Mouse (Mus musculus): ENCODE measurements around the gene Ttc7b. TPM values are rescaled to one million over a fixed set of nuclear protein-coding genes. Genes with fewer than 3 reads are reported as not detected.

The Ttc7b gene
- total RNA-seq, 2 experiments from 2014 or later, result 76.2 to 88.0 TPM

GRCm38 (mm10) chr12:100422286-100422820, 98.3 kb downstream of the Ttc7b start:
- intact Hi-C loops (cut with DNase I), result no loop called here
- DNase-seq, result no peak

- peak in 1 of 2 experiments; percentile 33 for DNase-seq
Measured at GRCm38 (mm10) chr12:100421538-100421937, 99.1 kb downstream of the Ttc7b start.

GRCm38 (mm10) chr12:100420903-100421302, 99.7 kb downstream of the Ttc7b start:
- no peak for DNase-seq
- intact Hi-C loops (cut with DNase I), result loop anchor here (2.0 kb wide), 1 partner anchor 218 kb away; no protein-coding TSS in a partner anchor

More at GRCm38 (mm10) chr12:100421538-100421937, 99.1 kb downstream of the Ttc7b start:
- intact Hi-C loops (cut with DNase I), result loop anchor here (2.0 kb wide), 1 partner anchor 219 kb away; no protein-coding TSS in a partner anchor

- no peak for DNase-seq
- intact Hi-C loops (cut with DNase I), result loop anchor here (2.0 kb wide), 1 partner anchor 217 kb away; no protein-coding TSS in a partner anchor
Measured at GRCm38 (mm10) chr12:100419946-100420874, 100.4 kb downstream of the Ttc7b start.

- intact Hi-C loops (cut with DNase I), result no loop called here
Measured at GRCm38 (mm10) chr12:100415802-100416201, 104.8 kb downstream of the Ttc7b start.

GRCm38 (mm10) chr12:100414717-100415398, 105.8 kb downstream of the Ttc7b start:
- no peak for DNase-seq
- intact Hi-C loops (cut with DNase I), result no loop called here

More at GRCm38 (mm10) chr12:100415802-100416201, 104.8 kb downstream of the Ttc7b start:
- DNase-seq, result no peak

- intact Hi-C loops (cut with DNase I), result no loop called here
- DNase-seq, result no peak
Measured at GRCm38 (mm10) chr12:100408714-100409113, 111.9 kb downstream of the Ttc7b start.

- no peak for DNase-seq
- intact Hi-C loops (cut with DNase I), result no loop called here
Measured at GRCm38 (mm10) chr12:100408143-100408542, 112.5 kb downstream of the Ttc7b start.

GRCm38 (mm10) chr12:100407371-100407770, 113.3 kb downstream of the Ttc7b start:
- no peak for DNase-seq
- intact Hi-C loops (cut with DNase I), result no loop called here

GRCm38 (mm10) chr12:100406094-100406493, 114.5 kb downstream of the Ttc7b start:
- intact Hi-C loops (cut with DNase I), result no loop called here
- no peak for DNase-seq

- DNase-seq, result no peak
- intact Hi-C loops (cut with DNase I), result no loop called here
Measured at GRCm38 (mm10) chr12:100405512-100406030, 115.1 kb downstream of the Ttc7b start.

- intact Hi-C loops (cut with DNase I), result no loop called here
- no peak for DNase-seq
Measured at GRCm38 (mm10) chr12:100404430-100404829, 116.2 kb downstream of the Ttc7b start.

- no peak for DNase-seq
- intact Hi-C loops (cut with DNase I), result no loop called here
Measured at GRCm38 (mm10) chr12:100403005-100403324, 117.7 kb downstream of the Ttc7b start.

GRCm38 (mm10) chr12:100402296-100403004, 118.2 kb downstream of the Ttc7b start:
- DNase-seq, result no peak
- intact Hi-C loops (cut with DNase I), result no loop called here

GRCm38 (mm10) chr12:100400119-100400518, 120.5 kb downstream of the Ttc7b start:
- DNase-seq, result no peak
- intact Hi-C loops (cut with DNase I), result no loop called here

- DNase-seq, result no peak
- intact Hi-C loops (cut with DNase I), result loop anchor here (5.0 kb wide), 1 partner anchor 47 kb away; no protein-coding TSS in a partner anchor
Measured at GRCm38 (mm10) chr12:100399126-100399727, 121.4 kb downstream of the Ttc7b start.

GRCm38 (mm10) chr12:100398268-100398943, 122.2 kb downstream of the Ttc7b start:
- DNase-seq, result no peak
- intact Hi-C loops (cut with DNase I), result loop anchor here (5.0 kb wide), 1 partner anchor 46 kb away; no protein-coding TSS in a partner anchor

GRCm38 (mm10) chr12:100397432-100398146, 123.0 kb downstream of the Ttc7b start:
- intact Hi-C loops (cut with DNase I), result loop anchor here (5.0 kb wide), 1 partner anchor 45 kb away; no protein-coding TSS in a partner anchor
- no peak for DNase-seq
